Mouse (Mus musculus) hindbrain, embryonic 10.5 days (tissue): Measurements from ENCODE around the gene Pten. TPM values are rescaled to one million over a fixed set of nuclear protein-coding genes. Genes with fewer than 3 reads are reported as not detected.

Experiments used
- DNase-seq: peaks from one replicate; pipeline ENCODE4 v3.0.0-alpha.2; 2017; ENCODE audit warnings: low spot score
- H3K27ac ChIP-seq: fragments of 300-500 bp; sonication (generic); 2 replicates; pipeline ENCODE4 v1.5.1; 2016; ENCODE audit warnings: mild to moderate bottlenecking, moderate library complexity
- H3K27me3 ChIP-seq: fragments of 300-500 bp; sonication (generic); 2 replicates; pipeline ENCODE4 v1.6.1; 2016; ENCODE audit warnings: mild to moderate bottlenecking; ENCODE audit not compliant: poor library complexity, insufficient read depth, severe bottlenecking
- H3K36me3 ChIP-seq: fragments of 300-500 bp; sonication (generic); 2 replicates; pipeline ENCODE4 v1.6.1; 2016; ENCODE audit warnings: mild to moderate bottlenecking, moderate library complexity
- H3K4me1 ChIP-seq: fragments of 300-500 bp; sonication (generic); replicated peaks from 2 replicates; pipeline ENCODE4 v1.6.1; 2016; ENCODE audit warnings: mild to moderate bottlenecking
- H3K4me3 ChIP-seq: fragments of 300-500 bp; sonication (generic); 2 replicates; pipeline ENCODE4 v1.5.1; 2016; ENCODE audit warnings: mild to moderate bottlenecking, moderate library complexity
- H3K9me3 ChIP-seq: fragments of 300-500 bp; sonication (generic); 2 replicates; pipeline ENCODE4 v1.6.1; 2016; ENCODE audit warnings: mild to moderate bottlenecking, moderate library complexity
- WGBS: fragments of 180-500 bp; shearing (Covaris S2); methylation state at CpG from one replicate; pipeline ENCODE4 v1.1.7; 2016; 5-methylcytosine and 5-hydroxymethylcytosine counted together
- polyA plus RNA-seq: library from polyadenylated mRNA; unstranded; fragments of >200 nt; fragmentation: Nextera tagmentation; extraction: Ambion mirVana; gene quantifications from 2 replicates; pipeline ENCODE4 v1.2.1, GENCODE M21; 2016

Pten gene
- polyA plus RNA-seq, 1 experiment from 2014 or later, result 5.1 TPM

DNA sequence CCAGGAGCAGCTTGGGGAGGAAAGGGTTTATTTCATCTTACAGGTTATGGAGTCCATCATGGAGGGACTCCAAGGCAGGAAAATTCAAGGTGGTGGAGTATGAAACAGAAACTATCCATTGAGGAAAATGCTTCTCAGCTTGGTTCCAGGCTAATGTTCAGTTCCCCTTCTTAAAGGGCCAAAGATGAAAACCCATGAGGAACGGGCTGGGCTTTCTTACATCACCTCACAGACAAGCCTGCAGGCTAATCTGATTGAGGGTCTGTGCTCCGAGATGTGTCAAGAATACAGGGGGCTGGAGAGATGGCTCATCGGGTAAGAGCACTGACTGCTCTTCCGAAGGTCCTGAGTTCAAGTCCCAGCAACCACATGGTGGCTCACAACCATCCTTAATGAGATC, 27.5 kb upstream of the Pten start:
- Histone ChIP-seq H3K9me3 (no peaks in the 10 kb centered on the region), H3K27ac (no peak overlapping the region), H3K4me1 (peaks cover 17% of the 10 kb centered on the region), H3K27me3 (peaks cover 22% of the 10 kb centered on the region), H3K4me3 (no peak overlapping the region), H3K36me3 (no peaks in the 10 kb centered on the region)
- no peak for DNase-seq
- WGBS, result 84% methylated on average over 4 of the region's 4 CpGs

DNA sequence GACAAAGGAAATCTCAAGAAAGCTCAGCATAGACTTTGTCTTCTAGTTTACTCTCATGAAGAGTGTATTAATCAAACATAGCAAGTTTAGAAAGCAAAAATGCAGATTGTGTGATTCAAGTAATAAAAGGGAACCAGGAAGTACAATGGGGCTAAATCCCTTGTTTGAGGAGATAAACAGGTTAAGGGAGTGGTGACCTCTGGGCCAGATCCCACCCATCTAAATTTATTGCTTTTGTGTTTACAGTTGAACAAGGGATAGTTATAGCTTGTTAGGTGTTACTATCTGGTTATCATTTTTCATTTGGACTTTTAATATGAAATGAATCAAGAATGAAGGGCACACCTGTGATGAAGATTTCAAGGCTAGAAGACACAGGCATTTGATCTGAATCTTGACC, 24.4 kb upstream of the Pten start:
- peaks cover 13% of the 10 kb centered on the region for H3K27me3 ChIP-seq

GRCm38 (mm10) chr19:32737844-32738243, 19.5 kb upstream of the Pten start:
- DNase-seq, result no peak
- WGBS, result 89% methylated on average over 7 of the region's 7 CpGs
- Histone ChIP-seq H3K4me1 (no peaks in the 10 kb centered on the region), H3K36me3 (no peaks in the 10 kb centered on the region), H3K27ac (no peak overlapping the region), H3K9me3 (no peaks in the 10 kb centered on the region), H3K27me3 (no peaks in the 10 kb centered on the region), H3K4me3 (no peak overlapping the region)

More for the DNA sequence above, 24.4 kb upstream of the Pten start:
- no peaks in the 10 kb centered on the region for H3K36me3 ChIP-seq
- H3K27ac ChIP-seq, result no peak overlapping the region
- no peaks in the 10 kb centered on the region for H3K9me3 ChIP-seq
- H3K4me3 ChIP-seq, result no peak overlapping the region
- no peak for DNase-seq
- H3K4me1 ChIP-seq, result no peaks in the 10 kb centered on the region

DNA sequence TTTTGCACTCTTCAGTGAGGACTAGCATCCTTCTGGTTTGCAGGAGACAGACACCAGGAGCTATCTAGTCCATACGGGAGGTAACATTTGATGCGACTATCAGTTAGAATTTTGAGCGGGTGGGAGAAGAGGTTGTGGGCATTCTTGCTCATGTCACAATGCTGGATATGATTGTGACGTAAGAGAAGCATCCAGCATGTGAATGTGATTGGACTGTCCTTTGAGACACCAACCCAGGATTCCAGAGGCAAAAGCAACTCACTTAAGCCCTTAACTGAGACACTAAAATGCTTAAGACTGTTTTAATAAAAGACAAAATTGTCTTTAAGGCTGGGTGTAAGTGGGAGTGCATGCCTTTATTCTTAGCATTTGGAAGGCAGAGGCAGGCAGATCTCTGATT, 17.6 kb upstream of the Pten start, which contains the start of gene Atad1:
Gene Atad1 (minus strand): TSS at position 101 of the 400 bp plus-strand sequence.
- Histone ChIP-seq H3K4me3 (no peak within 1 kb of the TSS), H3K36me3 (no peaks in the 10 kb centered on the region), H3K27me3 (no peaks in the 10 kb centered on the region), H3K9me3 (no peaks in the 10 kb centered on the region), H3K4me1 (no peaks in the 10 kb centered on the region), H3K27ac (no peak within 1 kb of the TSS)
- 92% methylated on average over 4 of the region's 4 CpGs for WGBS
- no peak for DNase-seq

- no peak overlapping the region for H3K27ac ChIP-seq
- WGBS, result 93% methylated on average over 4 of the region's 4 CpGs
- no peaks in the 10 kb centered on the region for H3K27me3 ChIP-seq
- H3K4me1 ChIP-seq, result no peaks in the 10 kb centered on the region
- no peaks in the 10 kb centered on the region for H3K9me3 ChIP-seq
- DNase-seq, result no peak
- H3K36me3 ChIP-seq, result no peaks in the 10 kb centered on the region
- no peak overlapping the region for H3K4me3 ChIP-seq
These were observed 16.5 kb upstream of the Pten start for GRCm38 (mm10) chr19:32740641-32741345.

- peak; percentile 40 for DNase-seq
- WGBS, result 11% methylated on average over 6 of the region's 6 CpGs
- no peak overlapping the region for H3K4me3 ChIP-seq
- H3K9me3 ChIP-seq, result no peaks in the 10 kb centered on the region
- H3K4me1 ChIP-seq, result peaks cover 6% of the 10 kb centered on the region
- H3K27ac ChIP-seq, result 0 out of 2 replicates have a peak overlapping the region, but pooled peaks have one; percentile 5
- no peaks in the 10 kb centered on the region for H3K36me3 ChIP-seq
- peaks cover 10% of the 10 kb centered on the region for H3K27me3 ChIP-seq
These were observed 7.9 kb upstream of the Pten start for GRCm38 (mm10) chr19:32749425-32749824.

DNA sequence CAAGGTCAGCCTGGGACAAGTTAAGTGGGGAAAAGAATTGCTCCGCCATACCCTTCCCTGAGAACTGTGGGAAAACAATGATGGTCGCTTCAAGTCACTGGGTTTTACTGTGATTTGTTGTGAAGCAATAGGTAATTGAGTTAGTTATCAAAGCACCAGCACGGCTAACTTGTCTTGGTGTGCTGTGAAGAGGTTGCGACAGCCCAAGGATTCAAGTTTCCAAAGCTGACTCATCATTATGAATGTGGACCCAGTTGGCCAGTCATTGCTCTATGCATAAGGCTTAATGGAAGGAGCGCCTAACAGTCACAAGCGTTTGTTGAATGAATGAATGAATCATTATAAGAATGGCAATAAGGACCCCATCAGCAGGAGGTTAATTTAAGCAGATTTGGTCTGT, 4.9 kb upstream of the Pten start:
- no peak overlapping the region for H3K27ac ChIP-seq
- H3K36me3 ChIP-seq, result no peaks in the 10 kb centered on the region
- H3K4me1 ChIP-seq, result peaks cover 22% of the 10 kb centered on the region
- WGBS, result 93% methylated on average over 6 of the region's 6 CpGs
- no peaks in the 10 kb centered on the region for H3K9me3 ChIP-seq
- no peak overlapping the region for H3K4me3 ChIP-seq
- H3K27me3 ChIP-seq, result peaks cover 16% of the 10 kb centered on the region
- no peak for DNase-seq

DNA sequence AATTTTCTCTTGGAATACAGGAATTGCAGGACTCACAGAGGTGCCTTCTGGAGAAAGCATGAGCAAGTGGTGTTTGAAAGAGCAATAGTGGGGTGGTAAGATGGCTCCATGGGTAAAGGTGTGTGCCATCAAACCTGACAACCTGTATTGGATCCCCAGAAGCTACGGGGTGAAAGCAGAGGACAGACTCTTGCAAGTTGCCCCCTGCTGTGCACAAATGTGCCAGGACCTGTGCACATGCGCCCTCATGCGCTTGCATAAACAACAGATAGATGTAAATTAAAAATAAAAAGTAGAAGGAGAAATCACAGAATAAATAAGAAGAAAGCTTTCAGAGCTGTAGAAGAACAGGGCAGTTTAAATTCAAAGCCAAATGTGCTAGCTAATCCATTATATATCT, 3.9 kb upstream of the Pten start:
- no peak for DNase-seq
- Histone ChIP-seq H3K4me1 (peaks cover 22% of the 10 kb centered on the region), H3K4me3 (no peak overlapping the region), H3K9me3 (no peaks in the 10 kb centered on the region), H3K27me3 (peaks cover 16% of the 10 kb centered on the region), H3K27ac (no peak overlapping the region), H3K36me3 (no peaks in the 10 kb centered on the region)
- WGBS, result 84% methylated on average over 3 of the region's 3 CpGs

DNA sequence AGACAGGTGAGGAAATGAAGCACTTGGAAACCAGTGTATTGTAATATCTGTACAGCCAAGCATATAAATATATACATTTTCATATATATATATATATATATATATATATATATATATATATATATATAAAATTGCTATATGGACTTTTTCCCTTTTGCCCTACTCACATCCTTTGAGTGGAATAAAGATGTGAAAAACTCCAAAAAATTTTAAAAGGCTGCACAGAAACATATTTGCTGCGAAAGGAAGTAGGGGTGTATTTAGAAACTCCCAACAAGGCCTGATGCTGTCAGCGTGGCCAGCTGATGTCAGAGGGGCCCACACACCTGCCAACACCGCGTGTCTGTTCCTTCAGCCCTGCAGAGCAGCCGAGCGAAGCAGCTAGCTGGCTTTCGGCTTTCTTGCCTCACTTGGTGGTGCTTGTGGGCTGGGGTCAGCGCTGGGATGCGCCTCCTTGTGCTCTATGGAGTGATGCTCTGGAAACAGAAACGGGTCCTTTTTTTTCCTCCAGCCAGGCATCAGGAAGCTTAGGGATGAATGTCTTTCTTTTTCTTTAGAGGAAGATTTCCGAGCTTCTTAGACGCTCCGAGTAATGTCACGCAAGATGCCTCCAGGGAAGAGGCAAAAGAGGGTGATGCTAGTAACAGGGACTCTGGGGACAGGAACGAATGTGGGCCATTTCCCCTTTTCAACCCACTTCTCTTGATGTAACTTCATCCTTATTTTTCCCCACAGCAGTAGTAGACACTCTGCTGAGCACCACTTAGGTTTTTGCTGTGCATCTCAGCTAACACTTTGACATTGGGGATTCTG, 2.9 kb upstream of the Pten start:
- H3K4me3 ChIP-seq, result peak overlapping the region; percentile 98
- no peaks in the 10 kb centered on the region for H3K36me3 ChIP-seq
- DNase-seq, result peak; percentile 26
- peaks cover 23% of the 10 kb centered on the region for H3K4me1 ChIP-seq
- no peaks in the 10 kb centered on the region for H3K9me3 ChIP-seq
- 12% methylated on average over 15 of the region's 15 CpGs for WGBS
- no peak overlapping the region; the same call in 1 of the 2 replicates for H3K27ac ChIP-seq
- H3K27me3 ChIP-seq, result peaks cover 16% of the 10 kb centered on the region

GRCm38 (mm10) chr19:32755104-32755791, 2.0 kb upstream of the Pten start:
- Histone ChIP-seq H3K9me3 (no peaks in the 10 kb centered on the region), H3K27ac (peak overlapping the region; percentile 98), H3K4me3 (peak overlapping the region; percentile 98), H3K27me3 (peaks cover 16% of the 10 kb centered on the region), H3K4me1 (peaks cover 29% of the 10 kb centered on the region), H3K36me3 (no peaks in the 10 kb centered on the region)
- WGBS, result 5% methylated on average over 12 of the region's 12 CpGs
- DNase-seq, result peak; percentile 6

GRCm38 (mm10) chr19:32755792-32756635, 1.3 kb upstream of the Pten start:
- H3K4me1 ChIP-seq, result peaks cover 35% of the 10 kb centered on the region
- H3K36me3 ChIP-seq, result no peaks in the 10 kb centered on the region
- peaks cover 16% of the 10 kb centered on the region for H3K27me3 ChIP-seq
- no peaks in the 10 kb centered on the region for H3K9me3 ChIP-seq
- peak overlapping the region; percentile 98 for H3K27ac ChIP-seq
- peak; percentile 96 for DNase-seq
- H3K4me3 ChIP-seq, result peak overlapping the region; percentile 98
- under 1% methylated on average over 53 of the region's 53 CpGs for WGBS

- Histone ChIP-seq H3K36me3 (no peaks in the 10 kb centered on the region), H3K9me3 (no peaks in the 10 kb centered on the region), H3K27me3 (peaks cover 16% of the 10 kb centered on the region), H3K4me3 (peak overlapping the region; percentile 98), H3K4me1 (peaks cover 35% of the 10 kb centered on the region), H3K27ac (peak overlapping the region; percentile 98)
- WGBS, result under 1% methylated on average over 14 of the region's 14 CpGs
- no peak for DNase-seq
These were observed 729 bp upstream of the Pten start for GRCm38 (mm10) chr19:32756636-32756899.
